Mouse (Mus musculus) midbrain, embryonic 16.5 days (tissue): ENCODE data around the gene Lipt1. TPM values are rescaled to one million over a fixed set of nuclear protein-coding genes. Genes with fewer than 3 reads are reported as not detected.

ENCODE experiments used
- ATAC-seq: fragments of 200-750 bp; cut with Nextera tagmentation; 2 replicates; pipeline ENCODE4 v1.8.0; 2017; ENCODE audit warnings: moderate TSS enrichment
- H3K27ac ChIP-seq: fragments of 300-500 bp; sonication (generic); 2 replicates; pipeline ENCODE4 v1.5.1; 2014; ENCODE audit warnings: mild to moderate bottlenecking, low read length, mixed read lengths
- H3K27me3 ChIP-seq: fragments of 300-500 bp; sonication (generic); 2 replicates; pipeline ENCODE4 v1.6.1; 2014; ENCODE audit warnings: low read depth, low read length, mixed read lengths; ENCODE audit not compliant: control insufficient read depth, insufficient read depth
- H3K36me3 ChIP-seq: fragments of 300-500 bp; sonication (generic); 2 replicates; pipeline ENCODE4 v1.6.1; 2014; ENCODE audit warnings: mild to moderate bottlenecking, low read length, moderate library complexity, mixed read lengths; ENCODE audit not compliant: control insufficient read depth, insufficient read depth
- H3K4me1 ChIP-seq: fragments of 300-500 bp; sonication (generic); 2 replicates; pipeline ENCODE4 v1.6.1; 2014; ENCODE audit warnings: mild to moderate bottlenecking, low read length, mixed read lengths; ENCODE audit not compliant: control insufficient read depth, insufficient read depth
- H3K4me2 ChIP-seq: fragments of 300-500 bp; sonication (generic); 2 replicates; pipeline ENCODE4 v1.6.1; 2014; ENCODE audit warnings: mild to moderate bottlenecking, low read length, mixed read lengths
- H3K4me3 ChIP-seq: fragments of 300-500 bp; sonication (generic); 2 replicates; pipeline ENCODE4 v1.5.1; 2014; ENCODE audit warnings: low read depth, mild to moderate bottlenecking, low read length, moderate library complexity, mixed read lengths
- H3K9ac ChIP-seq: fragments of 300-500 bp; sonication (generic); 2 replicates; pipeline ENCODE4 v1.6.1; 2014; ENCODE audit warnings: low read depth, low read length, mixed read lengths
- H3K9me3 ChIP-seq: fragments of 300-500 bp; sonication (generic); replicated peaks from 2 replicates; pipeline ENCODE4 v1.6.1; 2014; ENCODE audit warnings: mild to moderate bottlenecking, low read length, mixed read lengths; ENCODE audit not compliant: control insufficient read depth, poor library complexity, severe bottlenecking
- WGBS: fragments of 180-500 bp; shearing (Covaris S2); extraction: QIAGEN DNeasy Blood & Tissue Kit; methylation state at CpG from one replicate; pipeline ENCODE4 v1.1.7; 2014; 5-methylcytosine and 5-hydroxymethylcytosine counted together
- polyA plus RNA-seq: library from polyadenylated mRNA; unstranded; fragments of >200 nt; fragmentation: Nextera tagmentation; extraction: Ambion mirVana; gene quantifications from 2 replicates; pipeline ENCODE4 v1.2.1, GENCODE M21; 2015

Gene Lipt1
- polyA plus RNA-seq, 1 experiment from 2014 or later, result 8.8 TPM

- no peak overlapping the region for H3K4me2 ChIP-seq
- no peaks in the 10 kb centered on the region for H3K36me3 ChIP-seq
- H3K27ac ChIP-seq, result no peak overlapping the region
- peaks cover 16% of the 10 kb centered on the region for H3K4me1 ChIP-seq
- no peak overlapping the region for H3K9ac ChIP-seq
- no peaks in the 10 kb centered on the region; the same call in 1 of the 2 replicates for H3K9me3 ChIP-seq
- peaks cover 6% of the 10 kb centered on the region; the same call in 1 of the 2 replicates for H3K27me3 ChIP-seq
- no peak overlapping the region for H3K4me3 ChIP-seq
- ATAC-seq, result no peak
- 73% methylated on average over 10 of the region's 10 CpGs for WGBS
Measured at GRCm38 (mm10) chr1:37867684-37868322, 3.7 kb upstream of the Lipt1 start.

- WGBS, result 66% methylated on average over 10 of the region's 10 CpGs
- no peak overlapping the region for H3K4me2 ChIP-seq
- H3K9me3 ChIP-seq, result no peaks in the 10 kb centered on the region; the same call in 1 of the 2 replicates
- peaks cover 6% of the 10 kb centered on the region; the same call in 1 of the 2 replicates for H3K27me3 ChIP-seq
- no peak for ATAC-seq
- H3K9ac ChIP-seq, result no peak overlapping the region
- no peak overlapping the region for H3K4me3 ChIP-seq
- H3K27ac ChIP-seq, result no peak overlapping the region
- H3K36me3 ChIP-seq, result no peaks in the 10 kb centered on the region
- peaks cover 21% of the 10 kb centered on the region for H3K4me1 ChIP-seq
Measured at GRCm38 (mm10) chr1:37868640-37869039, 2.9 kb upstream of the Lipt1 start.

GRCm38 (mm10) chr1:37869362-37869761 is 2.2 kb upstream of the Lipt1 start:
- Histone ChIP-seq H3K9ac (no peak overlapping the region), H3K9me3 (no peaks in the 10 kb centered on the region; the same call in 1 of the 2 replicates), H3K4me1 (peaks cover 21% of the 10 kb centered on the region), H3K27me3 (peaks cover 6% of the 10 kb centered on the region; the same call in 1 of the 2 replicates), H3K4me3 (no peak overlapping the region), H3K27ac (no peak overlapping the region), H3K36me3 (no peaks in the 10 kb centered on the region), H3K4me2 (no peak overlapping the region)
- ATAC-seq, result no peak
- 55% methylated on average over 2 of the region's 2 CpGs for WGBS

GRCm38 (mm10) chr1:37872131-37873067 is 861 bp downstream of the Lipt1 start:
- WGBS, result 6% methylated on average over 33 of the region's 33 CpGs
- peak overlapping the region; percentile 52 for H3K4me3 ChIP-seq
- H3K4me1 ChIP-seq, result peaks cover 12% of the 10 kb centered on the region
- H3K9me3 ChIP-seq, result peaks cover 7% of the 10 kb centered on the region; the same call in 1 of the 2 replicates
- peak; percentile 94 for ATAC-seq
- peaks cover 6% of the 10 kb centered on the region; the same call in 1 of the 2 replicates for H3K27me3 ChIP-seq
- H3K36me3 ChIP-seq, result peaks cover 12% of the 10 kb centered on the region
- H3K4me2 ChIP-seq, result peak overlapping the region; percentile 78
- H3K9ac ChIP-seq, result peak overlapping the region; percentile 63
- peak overlapping the region; percentile 75 for H3K27ac ChIP-seq

- no peak overlapping the region for H3K9ac ChIP-seq
- H3K9me3 ChIP-seq, result peaks cover 7% of the 10 kb centered on the region; the same call in 1 of the 2 replicates
- peaks cover 12% of the 10 kb centered on the region for H3K36me3 ChIP-seq
- H3K27me3 ChIP-seq, result peaks cover 6% of the 10 kb centered on the region; the same call in 1 of the 2 replicates
- no peak overlapping the region for H3K27ac ChIP-seq
- peak overlapping the region; percentile 78; the same call in 1 of the 2 replicates for H3K4me2 ChIP-seq
- peaks cover 12% of the 10 kb centered on the region for H3K4me1 ChIP-seq
- H3K4me3 ChIP-seq, result no peak overlapping the region
- WGBS, result 93% methylated on average over 4 of the region's 4 CpGs
- no peak for ATAC-seq
Measured at GRCm38 (mm10) chr1:37873157-37873556, 1.6 kb downstream of the Lipt1 start.

- Histone ChIP-seq H3K4me1 (peaks cover 4% of the 10 kb centered on the region; the same call in 1 of the 2 replicates), H3K27ac (no peak overlapping the region), H3K9ac (no peak overlapping the region), H3K36me3 (peaks cover 17% of the 10 kb centered on the region), H3K4me3 (no peak overlapping the region), H3K4me2 (no peak overlapping the region), H3K27me3 (no peaks in the 10 kb centered on the region), H3K9me3 (peaks cover 7% of the 10 kb centered on the region; the same call in 1 of the 2 replicates)
- 95% methylated on average over 13 of the region's 13 CpGs for WGBS
- no peak for ATAC-seq
Measured at GRCm38 (mm10) chr1:37877736-37878460, 6.4 kb downstream of the Lipt1 start.

GRCm38 (mm10) chr1:37883411-37883810 is 11.9 kb downstream of the Lipt1 start:
- H3K4me1 ChIP-seq, result no peaks in the 10 kb centered on the region
- H3K36me3 ChIP-seq, result peaks cover 4% of the 10 kb centered on the region; the same call in 1 of the 2 replicates
- no peak for ATAC-seq
- H3K27ac ChIP-seq, result no peak overlapping the region
- no peaks in the 10 kb centered on the region for H3K27me3 ChIP-seq
- H3K4me3 ChIP-seq, result no peak overlapping the region
- 90% methylated on average over 4 of the region's 4 CpGs for WGBS
- H3K4me2 ChIP-seq, result no peak overlapping the region
- no peak overlapping the region for H3K9ac ChIP-seq
- H3K9me3 ChIP-seq, result no peaks in the 10 kb centered on the region

GRCm38 (mm10) chr1:37884451-37884850 is 12.9 kb downstream of the Lipt1 start:
- 0 out of 2 replicates have a peak, but pooled peaks cover 3% of the 10 kb centered on the region for H3K36me3 ChIP-seq
- ATAC-seq, result no peak
- no peak overlapping the region for H3K9ac ChIP-seq
- WGBS, result 83% methylated on average over 4 of the region's 4 CpGs
- H3K9me3 ChIP-seq, result no peaks in the 10 kb centered on the region
- no peak overlapping the region for H3K27ac ChIP-seq
- H3K4me3 ChIP-seq, result no peak overlapping the region
- peaks cover 2% of the 10 kb centered on the region for H3K4me1 ChIP-seq
- no peaks in the 10 kb centered on the region for H3K27me3 ChIP-seq
- H3K4me2 ChIP-seq, result no peak overlapping the region
